Mouse (Mus musculus) thymus, postnatal 14 days (tissue): ENCODE measurements around the gene Mafg.

Source experiments
- DNase-seq: peaks from one replicate; pipeline ENCODE4 v3.0.0; 2021

Gene Mafg

DNA sequence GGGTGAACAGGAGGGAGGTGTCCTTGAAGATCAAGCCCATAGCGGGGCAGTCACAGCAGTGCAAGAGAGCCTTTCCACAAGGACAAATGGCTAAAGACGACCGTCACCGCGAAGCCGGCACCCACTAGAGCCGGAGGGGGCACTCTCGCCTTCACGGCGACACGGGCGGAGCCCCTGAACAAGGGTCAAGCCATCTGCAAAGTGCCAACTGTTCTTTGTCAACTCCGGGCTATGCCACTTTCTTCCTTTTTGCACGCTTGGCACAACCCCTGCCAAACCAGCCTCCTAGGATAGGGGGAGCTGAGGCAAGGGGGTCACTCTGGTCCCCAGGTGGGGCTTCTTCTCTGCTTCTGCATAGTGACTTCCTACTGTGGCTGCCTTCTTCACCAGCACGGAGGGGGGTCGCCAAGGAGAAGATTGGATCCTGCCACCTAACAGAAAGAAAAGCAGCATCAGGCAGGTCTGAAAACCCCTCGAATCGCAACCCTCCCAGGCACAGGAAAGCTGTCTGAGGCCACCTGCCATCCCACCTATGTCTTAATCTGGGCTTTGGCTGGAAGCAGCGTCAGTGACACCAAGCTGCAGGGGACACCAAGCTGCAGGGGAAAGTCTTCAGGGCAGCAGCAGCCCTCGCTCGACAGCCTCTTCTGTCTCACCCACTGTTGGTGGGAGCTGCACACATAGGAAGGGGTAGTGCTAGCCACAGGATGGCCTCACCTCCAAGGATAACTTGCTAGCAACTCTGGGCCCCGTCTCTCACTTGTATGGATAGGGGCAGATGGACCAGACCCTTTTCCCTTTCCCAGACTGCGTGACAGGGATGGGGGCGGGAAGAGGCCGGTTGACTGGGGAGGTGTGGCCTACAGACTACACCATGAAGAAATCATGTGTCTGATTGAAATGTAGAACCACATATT, 14.5 kb downstream of the Mafg start:
- no peak for DNase-seq

DNA sequence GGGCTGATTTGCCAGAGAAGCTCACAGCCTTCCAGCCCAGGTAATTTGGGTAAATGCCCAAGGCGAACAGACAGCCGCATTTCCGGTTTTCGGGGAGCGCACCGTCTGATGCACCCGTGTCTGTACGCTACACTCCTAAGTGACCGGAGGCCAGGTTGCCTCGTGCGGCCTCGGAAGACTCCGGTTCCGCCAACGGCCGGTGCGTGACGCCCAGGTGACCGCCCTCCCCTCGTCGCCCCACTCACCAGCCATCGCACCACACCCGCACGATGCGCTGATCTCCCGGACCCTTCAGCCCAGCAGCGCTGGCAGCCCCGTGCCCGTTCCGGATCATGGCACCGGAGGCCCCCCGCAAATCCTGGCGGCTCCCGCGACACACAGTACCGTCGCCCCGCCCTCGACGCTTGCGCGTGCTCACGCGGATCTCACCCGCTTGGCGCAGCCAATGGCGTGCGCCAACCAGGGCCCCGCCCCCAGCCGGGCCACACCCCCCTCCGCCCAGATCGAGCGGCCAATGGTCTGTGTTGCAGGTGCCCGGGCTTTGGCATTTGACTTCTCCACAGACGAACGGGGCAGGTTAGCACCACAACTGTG, 15.8 kb downstream of the Mafg start, which contains the start of gene Pcyt2:
TSS of gene Pcyt2 (minus strand) at position 418 of the 594 bp plus-strand sequence.
- DNase-seq: peak; percentile 96

DNA sequence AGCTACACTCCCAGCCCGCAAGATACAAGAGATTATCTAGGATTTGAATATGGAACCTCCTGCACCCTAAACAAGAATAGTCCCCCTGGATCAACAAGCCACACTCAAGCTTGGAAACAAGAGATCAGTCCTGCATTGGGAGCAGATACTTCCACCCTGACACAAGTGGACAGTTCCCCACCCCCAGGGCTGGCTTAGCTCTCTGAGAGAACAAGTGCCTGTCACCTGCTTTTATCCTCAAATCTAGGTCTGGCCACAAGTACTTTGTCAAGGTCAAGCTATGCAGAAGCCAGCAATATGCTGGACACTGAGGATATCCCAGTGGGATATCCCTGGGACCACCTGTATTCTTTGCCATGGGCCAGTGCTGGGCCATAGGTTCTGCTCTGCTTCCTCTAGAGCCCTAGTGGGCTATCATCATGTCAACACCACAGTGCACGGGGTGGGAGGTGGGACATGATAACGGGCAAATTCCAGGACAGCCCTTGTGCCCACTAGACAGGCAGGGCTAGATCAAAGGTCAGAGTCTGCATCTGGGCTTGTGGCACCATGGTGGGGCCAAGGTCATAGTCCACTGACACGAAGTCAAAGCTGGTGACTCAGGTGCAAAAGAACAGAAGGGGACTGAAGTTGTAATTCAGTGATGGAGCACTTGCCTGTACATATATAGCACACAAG, 16.6 kb downstream of the Mafg start:
- DNase-seq: no peak

DNA sequence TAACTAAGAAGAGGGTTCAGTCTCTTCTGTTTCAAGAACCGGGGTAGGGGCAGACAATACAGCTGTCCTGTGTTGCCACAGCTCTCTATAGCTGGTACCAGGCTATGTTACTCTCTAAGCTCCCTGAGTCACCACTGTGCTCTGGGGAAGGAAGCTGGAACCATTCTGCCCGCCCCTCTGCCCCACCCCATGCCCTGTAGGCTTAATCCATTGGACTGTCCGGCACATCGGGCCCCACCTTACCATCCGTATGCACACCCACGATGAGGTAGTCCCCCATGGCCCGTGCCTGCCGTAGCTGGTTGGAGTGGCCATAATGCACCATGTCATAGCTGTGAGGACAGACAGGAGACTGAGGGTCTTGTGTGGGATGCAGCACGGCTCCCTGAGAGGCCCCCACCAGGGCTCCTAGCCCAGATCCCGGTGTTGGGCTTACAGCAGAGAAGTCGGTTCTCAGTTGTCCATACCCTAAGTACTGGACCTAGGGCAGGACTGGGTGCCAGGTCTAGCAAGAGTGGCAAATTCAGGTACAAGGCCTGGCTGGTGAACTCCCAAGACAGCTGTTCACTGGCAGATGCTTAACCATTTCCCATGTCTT, 17.7 kb downstream of the Mafg start:
- DNase-seq: no peak

DNA sequence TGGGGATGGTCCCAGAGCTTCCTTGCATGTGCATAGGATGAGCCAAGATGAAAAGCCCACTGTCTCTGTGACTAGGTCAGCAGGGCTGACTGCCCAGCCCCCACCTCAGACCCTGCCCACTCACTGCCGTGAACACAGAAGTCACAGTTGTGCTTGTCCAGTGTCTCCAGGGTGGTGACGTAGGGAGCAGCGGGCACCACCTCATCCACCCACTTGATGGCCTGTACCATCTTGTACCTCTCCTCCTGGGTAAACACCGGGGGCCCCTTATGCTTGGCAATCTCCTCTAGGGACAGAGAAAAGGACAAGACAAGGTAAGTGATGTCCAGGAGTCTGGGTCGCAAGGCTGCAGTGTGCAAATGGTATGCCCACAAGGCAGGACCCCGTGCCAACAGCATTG, 18.2 kb downstream of the Mafg start:
- DNase-seq: no peak

DNA sequence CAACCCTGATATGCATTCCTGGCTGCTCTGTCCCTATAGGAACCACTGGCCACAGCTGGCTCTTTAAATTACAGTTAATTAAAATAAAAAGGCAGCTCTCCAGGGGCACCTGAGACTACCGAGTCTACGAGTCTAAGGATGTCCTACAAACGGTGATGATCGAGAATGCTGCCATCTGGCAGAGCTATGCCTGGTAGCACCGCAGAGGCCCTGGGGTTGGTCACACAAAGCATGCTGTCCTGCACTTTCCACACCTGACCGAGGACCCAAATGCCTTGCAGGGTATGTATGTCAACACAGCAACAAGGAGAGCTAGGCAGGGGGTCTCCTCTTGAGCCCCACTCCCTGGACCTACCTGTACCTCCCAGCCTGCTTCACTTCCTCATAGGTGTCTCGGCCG, 19.4 kb downstream of the Mafg start:
- DNase-seq: no peak

DNA sequence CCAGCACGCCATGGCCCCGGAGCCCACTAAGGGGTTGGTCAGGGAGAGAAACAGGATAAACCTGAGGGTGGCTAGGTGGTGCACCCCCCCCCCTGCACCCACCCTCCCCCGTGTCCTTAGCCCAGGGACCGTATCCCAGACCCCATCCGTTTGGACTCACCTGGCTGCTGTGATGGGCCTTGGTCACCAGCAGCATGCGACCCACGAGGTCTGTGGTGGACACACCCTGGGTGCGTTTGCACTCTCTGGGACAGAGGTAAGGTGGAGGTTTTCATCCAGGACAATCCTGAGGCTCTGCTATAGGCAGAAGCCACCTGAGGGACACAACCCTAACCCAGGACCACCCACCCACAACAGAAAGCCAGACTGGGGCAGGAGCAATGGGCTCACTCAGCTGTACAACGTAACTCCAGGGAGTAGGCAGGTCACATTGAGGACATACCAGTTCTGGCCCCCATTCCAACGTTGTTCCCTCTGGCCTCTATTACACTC, 19.9 kb downstream of the Mafg start:
- DNase-seq: no peak

DNA sequence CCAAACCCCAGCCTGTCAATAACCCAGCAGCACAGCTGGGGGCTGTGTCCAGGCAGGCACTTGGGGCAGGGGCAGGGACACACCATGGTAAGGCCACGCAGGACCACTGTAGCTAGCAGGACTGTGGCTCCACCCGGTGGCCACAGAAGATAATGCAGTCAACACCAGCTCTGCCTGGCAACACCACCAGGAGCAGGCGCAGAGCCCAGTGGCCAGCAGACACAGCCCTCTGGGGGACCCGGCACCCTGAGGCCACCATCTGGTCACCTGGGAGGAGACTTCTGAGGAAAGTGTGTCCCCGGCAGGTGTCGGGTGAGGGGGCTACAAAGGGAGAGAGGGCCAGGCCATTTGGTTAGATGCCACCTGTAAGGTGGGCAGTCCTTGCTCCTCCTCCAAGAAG, 20.6 kb downstream of the Mafg start:
- peak; percentile 83 for DNase-seq

DNA sequence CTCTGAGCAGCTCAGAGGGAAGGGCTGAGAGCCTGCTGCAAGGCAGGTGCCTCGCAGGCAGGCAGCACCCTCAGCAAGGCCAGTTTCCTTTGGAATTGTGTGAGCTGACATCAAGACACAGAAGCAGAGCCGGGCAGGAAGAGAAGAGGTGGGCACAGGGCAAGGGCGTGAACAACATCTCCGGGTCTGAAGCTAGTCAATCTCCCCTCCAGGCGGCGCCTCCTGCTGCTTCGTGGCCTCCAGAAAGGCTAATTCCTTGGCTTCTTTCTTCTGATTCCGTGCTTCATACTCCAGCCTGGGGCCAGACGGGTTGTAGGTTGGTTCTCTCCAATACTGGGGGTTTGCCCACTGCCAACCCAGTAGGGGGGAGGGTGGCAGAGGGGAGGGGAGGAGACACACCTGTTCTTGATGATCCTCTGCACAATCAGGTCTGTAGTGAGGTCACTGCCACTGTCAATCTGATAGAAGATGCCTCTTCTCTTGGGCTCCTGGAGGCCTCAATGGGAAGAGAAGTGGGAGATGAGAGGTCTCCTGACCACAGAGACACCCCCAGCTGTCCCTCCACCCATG, 22.8 kb downstream of the Mafg start:
- no peak for DNase-seq

DNA sequence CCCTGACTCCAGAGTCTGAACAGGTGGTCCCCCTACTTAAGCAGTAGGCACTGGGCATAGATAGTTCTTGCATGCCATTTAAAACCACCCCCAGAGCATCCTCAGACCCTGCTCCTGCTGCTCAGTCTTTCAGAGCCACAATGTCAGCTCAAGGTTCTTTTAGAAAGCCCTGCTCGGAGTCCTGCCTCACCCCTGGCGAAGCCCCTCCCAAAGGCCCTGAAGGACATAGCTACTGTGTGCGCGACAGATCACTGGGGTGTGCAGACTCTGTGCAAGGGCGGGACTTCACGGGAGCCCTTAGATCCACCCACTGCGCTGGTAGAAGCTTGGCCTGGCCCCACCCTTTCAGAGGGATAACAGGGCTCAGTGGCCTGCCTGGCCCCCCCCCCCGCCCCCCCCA, 24.1 kb downstream of the Mafg start:
- DNase-seq: no peak

DNA sequence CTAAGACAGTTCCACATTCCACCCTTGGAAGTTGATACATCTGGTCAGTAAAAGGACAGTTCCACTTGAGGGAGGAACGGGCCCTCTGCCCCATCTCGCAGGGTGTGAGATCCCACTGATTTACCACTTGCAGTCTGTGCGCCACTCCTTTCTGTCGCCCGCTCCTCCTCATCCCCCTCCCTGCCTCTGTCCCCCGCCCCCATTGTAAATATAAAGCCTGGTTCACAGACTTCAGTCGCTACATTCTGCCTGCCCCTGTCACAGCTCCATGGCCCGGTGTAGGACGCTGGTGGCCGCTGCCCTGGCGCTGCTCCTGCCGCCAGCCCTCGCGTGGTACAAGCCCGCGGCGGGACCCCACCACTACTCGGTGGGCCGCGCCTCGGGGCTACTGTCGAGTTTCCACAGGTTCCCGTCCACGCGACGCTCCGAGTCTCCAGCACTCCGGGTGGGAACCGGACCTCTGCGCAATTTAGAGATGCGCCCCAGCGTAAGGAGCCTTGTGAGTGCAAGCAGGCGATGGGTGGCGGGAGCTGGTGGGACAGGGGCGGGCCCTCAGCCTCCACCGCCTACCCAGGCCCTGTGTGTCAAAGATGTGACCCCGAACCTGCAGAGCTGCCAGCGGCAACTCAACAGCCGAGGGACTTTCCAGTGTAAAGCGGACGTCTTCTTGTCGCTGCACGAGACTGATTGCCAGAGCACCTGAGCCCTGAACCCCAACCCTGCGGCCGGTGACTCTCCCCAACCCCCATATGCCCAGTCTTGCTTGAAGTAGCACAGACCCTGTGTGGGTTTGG, 25.0 kb downstream of the Mafg start, which contains the start of gene Npb:
TSS of gene Npb (plus strand) at position 237 of the 794 bp plus-strand sequence.
- DNase-seq: no peak

DNA sequence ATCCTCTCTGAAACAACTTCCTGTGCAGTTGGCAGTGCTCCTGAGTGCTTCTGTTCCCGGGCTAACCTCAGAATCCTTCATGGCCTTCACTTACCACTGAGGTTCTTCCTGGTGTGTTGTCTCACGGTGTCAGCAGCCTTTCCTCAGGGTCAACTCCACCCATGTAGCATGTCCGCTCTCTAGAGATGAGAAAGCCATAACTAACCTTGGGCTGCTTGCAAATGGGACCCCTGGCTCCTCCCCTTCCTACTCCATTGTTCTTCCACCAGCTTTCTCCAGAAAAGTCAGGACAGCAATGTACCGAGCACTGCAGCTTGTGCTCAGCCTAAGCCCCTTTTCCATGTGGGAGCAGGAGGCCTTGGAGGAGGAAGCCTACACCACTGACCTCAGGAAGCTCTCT, 26.6 kb downstream of the Mafg start:
- no peak for DNase-seq

DNA sequence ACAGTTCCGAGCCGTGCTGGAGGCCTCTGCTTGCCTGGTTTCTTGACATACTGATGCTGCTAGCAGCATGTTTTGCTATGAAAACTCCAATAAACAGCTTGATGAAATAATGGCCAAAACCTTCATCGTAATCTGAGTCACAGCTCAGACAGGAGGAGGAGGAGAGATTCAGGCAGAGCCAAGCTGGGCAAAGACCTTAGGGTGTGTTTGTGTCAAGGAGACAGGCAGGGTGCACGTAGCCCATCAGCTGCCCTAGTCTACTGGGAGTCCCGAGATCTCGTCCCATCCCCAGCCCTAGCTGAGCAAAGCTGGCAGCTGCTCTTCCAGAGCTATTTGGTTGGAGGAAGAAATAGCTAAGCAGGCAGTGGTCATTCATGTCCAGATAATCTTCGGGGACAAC, 27.7 kb downstream of the Mafg start:
- no peak for DNase-seq

DNA sequence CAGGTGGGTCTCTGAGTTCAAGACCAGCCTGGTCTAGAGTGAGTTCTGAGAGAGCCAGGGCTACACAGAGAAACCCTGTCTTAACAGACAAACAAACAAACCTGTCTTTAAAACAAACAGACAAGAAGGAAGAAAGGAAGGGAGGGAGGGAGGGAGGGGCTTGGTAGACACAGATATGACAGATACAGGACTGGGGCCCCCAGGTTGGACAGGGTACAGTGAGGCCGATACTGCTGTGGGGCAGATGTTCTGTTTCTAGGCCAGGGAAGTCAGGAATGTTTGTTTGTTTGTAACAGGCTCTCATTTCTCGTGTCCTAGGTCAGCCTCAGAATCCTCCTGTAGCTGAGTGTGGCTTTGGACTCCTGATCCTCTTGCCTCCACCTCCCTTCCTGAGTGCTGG, 29.9 kb downstream of the Mafg start:
- no peak for DNase-seq

DNA sequence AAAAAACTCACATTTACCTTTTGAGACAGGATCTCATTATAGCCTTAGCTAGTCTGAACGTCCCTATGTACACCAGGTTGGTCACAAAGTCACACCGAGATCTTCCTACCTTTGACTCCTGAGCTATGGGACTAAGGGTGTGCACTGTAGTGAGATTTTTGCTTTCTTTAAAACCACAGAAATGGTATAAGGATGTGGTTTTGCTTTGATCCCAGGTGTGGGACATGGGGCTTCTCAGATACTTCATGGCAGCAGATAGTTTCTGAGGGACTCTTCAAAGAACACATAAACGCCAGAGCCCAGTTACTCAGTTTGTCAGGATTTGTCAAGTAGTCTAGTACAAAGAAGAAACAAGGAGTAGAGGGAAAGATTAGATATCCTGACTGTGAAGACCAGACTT, 32.7 kb downstream of the Mafg start:
- peak; percentile 48 for DNase-seq

DNA sequence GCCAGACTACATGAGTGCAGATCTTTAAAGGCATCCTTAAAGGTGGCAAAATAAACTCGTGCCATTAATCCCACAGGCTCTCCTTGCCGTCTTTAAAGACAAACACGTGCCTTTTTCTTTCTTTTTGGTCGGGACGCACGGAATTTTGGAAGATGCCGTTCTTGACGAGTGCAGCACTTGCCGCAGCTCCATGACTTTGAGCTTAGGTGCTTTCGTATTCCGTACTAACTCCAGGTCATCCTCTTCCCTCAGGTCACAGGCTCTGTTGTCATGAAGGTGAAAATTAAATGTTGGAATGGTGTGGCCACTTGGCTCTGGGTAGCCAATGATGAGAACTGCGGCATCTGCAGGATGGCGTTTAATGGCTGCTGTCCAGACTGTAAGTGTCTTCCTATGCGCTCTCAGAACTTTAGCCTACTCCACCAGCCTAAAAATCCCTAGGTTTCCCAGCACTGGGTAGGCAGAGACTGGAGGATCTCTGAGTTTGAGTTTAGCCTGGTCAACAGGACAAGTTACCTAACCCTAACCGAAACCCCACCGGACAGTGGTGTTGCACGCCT, 34.3 kb downstream of the Mafg start:
- DNase-seq: no peak

DNA sequence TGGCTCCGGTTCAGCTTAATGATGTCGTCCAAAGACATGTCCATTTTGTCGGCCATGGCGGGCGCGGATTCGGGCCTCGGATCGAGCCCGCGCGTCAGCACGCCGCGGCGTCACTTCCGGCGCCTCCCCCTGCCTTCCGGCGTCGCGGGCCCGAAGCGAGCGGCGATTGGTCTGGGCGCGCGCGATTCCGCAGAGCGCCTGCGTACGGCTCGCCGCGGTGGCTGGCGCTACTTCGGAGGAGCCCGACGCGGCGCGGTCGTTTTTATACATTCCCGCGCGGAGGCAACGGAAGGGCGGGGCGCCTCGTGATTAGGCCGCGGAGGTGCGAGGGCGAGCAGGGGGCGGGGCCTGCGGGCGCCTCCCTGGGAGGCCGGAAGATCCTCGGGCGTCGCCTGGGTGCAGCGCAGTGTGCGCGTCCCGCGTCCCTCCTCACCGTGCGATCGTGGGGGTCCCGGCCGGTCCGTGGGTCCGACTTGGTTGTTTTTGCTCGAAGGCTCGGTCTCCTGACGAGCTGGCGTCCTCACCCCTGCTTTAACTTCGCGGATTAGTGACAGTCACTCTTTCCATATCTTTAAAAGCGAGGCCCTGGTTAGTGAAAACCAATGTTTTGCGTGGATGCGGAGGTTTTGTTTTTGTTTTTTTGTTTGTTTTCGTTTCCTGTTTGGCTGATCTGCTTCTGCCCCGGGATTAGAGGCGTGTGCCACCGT, 35.0 kb downstream of the Mafg start, which contains the start of the genes Alyref and Anapc11:
TSS of gene Alyref (minus strand) at position 83 of the 707 bp plus-strand sequence.
TSS of gene Anapc11 (plus strand) at position 139 of the 707 bp plus-strand sequence.
- DNase-seq: peak; percentile 97

DNA sequence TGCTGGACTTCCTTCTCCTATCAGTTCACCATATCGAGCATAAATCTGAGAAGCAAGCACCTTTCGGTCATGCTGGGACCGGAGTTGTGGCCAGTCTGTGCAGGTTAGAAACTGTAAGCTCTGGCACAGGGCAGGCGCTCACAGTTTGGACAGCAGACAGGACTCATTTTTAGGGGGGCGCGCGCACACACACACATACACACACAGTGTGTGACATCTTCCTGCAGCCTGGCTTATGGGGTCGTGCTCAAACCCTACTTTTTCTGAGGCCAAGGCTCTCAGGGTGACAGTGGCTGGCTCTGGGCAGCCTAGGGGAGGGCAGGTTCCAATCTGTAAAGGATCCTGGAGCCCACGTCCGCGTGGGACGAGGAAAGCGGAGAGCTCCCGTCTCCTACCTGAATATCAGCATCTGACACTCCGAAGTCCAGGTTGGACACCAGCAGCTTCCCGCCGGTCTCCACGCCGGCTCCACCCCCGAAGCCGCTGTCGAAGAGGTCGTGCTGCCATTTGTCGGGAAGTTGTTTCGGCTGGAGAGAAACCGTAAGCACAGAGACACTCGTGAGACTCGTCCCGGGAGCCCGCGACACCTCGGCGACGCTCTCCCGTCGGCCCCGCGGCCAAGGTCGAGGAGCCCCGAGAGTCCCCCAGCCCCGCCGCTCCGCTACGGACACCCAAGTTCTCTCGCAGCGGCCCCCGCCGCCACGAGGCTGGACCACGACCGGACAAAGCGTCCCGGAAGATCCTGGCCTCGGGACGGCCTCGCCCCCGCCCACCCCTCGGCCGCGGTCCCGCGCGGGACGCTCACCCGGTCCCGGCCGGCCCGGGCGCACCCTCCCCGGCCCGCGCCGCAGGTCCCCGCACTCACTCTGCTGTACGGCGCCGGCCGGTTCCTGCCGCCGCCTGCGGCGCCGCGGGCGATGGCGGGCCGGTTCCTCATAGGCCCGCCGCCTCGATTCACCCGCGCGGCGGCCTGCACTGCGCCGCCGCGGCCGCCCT, 35.9 kb downstream of the Mafg start:
- DNase-seq: peak; percentile 50

DNA sequence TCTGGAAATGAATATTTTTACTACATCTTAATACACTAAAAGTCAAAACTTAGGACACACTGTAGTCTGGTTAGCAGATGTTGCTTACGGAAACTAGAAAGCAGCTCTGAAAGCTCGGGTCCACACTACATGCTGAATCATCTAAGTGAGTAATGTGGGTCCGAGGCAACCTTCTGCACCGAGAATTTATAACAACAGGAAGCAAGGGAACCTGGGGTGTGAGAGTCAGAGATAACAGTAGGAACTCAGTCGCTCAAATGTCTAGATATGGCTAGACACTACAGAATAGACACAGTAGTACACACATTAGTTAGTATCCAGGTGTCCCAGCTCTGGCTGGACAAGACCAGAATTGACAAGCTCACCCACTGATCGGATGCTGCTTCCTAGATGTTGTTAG, 44.9 kb downstream of the Mafg start:
- DNase-seq: no peak
